Mouse (Mus musculus): ENCODE measurements around the gene Tmem183a. TPM values are rescaled to one million over a fixed set of nuclear protein-coding genes. Genes with fewer than 3 reads are reported as not detected.

Tmem183a gene
- total and polyA plus RNA-seq, 3 experiments, result 41.5 to 73.6 (median 61.1) TPM

DNA sequence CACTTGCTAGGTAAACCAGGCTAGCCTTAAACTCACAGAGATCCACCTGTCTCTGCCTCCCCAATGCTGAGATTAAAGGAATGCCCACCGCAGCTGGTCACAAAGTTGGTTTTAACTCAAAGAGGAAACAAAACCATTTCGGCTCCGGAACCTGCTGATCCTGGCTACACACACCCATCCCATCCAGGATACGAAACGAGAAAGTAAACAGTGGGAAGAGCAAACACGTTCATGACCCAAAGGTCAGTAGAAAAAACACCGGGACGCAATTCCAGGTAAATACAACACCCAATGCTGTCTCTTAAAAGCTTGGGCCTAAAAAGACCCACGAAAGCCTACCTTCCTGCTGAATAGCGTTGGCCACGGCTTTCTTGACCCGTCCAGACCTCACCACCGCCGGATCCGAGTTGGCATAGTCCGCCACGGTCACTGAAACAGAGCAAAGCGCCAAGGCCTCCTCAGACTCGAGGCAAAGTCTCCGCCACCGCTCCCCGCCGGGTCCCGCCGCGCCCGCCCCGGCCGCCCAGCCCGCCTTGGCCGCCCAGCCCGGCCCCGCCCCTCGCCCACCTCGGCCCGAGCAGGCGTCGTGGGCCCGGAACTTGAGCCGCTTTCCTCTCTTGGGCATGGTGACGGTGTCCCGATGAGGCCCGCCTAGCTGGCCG is 453 bp downstream of the Tmem183a start:
- H3K27ac ChIP-seq (ENCODE audit: insufficient read depth, low read depth), result no peak overlapping the region
- H3K9ac ChIP-seq (ENCODE audit: insufficient read depth, low read depth), result peak overlapping the region; percentile 92
- H3K36me3 ChIP-seq (replicated peaks in 1 of 2; ENCODE audit: control insufficient read depth in 1 of 2, insufficient read depth in 1 of 2, low read length in 1 of 2), result peaks cover 18 to 36% of the 10 kb centered on the region in 2 experiments
- peak; percentile 12 for DNase-seq (ENCODE audit: extremely low read depth)
- TF ChIP-seq HCFC1 (IDR thresholded peaks at IDR 0.05; ENCODE audit: low read depth, low read length) (no peak), IRF4 (IDR thresholded peaks at IDR 0.05; ENCODE audit: low read depth, low read length) (no peak), SIN3A (IDR thresholded peaks at IDR 0.05; ENCODE audit: low read length) (no peak), MYC (IDR thresholded peaks at IDR 0.05; ENCODE audit: low read depth, low read length) (no peak), ZC3H11A (IDR thresholded peaks at IDR 0.05; ENCODE audit: low read depth, low read length) (no peak), POLR2A (IDR thresholded peaks at IDR 0.05; ENCODE audit: low read depth, low read length) (no peak), POLR2AphosphoS2 (IDR thresholded peaks at IDR 0.05; ENCODE audit: low read depth, low read length) (no peak), TBP (conservative IDR thresholded peaks at IDR 0.05; ENCODE audit: low read depth, low read length) (no peak), NELFE (IDR thresholded peaks at IDR 0.05; ENCODE audit: low read depth, low read length) (no peak), ETS1 (conservative IDR thresholded peaks at IDR 0.05; ENCODE audit: low read depth, low read length) (no peak), USF1 (IDR thresholded peaks at IDR 0.05; ENCODE audit: low read depth, low read length) (no peak), CHD1 (IDR thresholded peaks at IDR 0.05; ENCODE audit: low read depth, low read length) (no peak), MAZ (IDR thresholded peaks at IDR 0.05; ENCODE audit: low read depth, low read length) (no peak), KAT2A (IDR thresholded peaks at IDR 0.05; ENCODE audit: insufficient replicate concordance, low read length) (no peak)
- H3K79me2 ChIP-seq (replicated peaks; ENCODE audit: control insufficient read depth, extremely low read depth, insufficient read depth, poor library complexity, severe bottlenecking), result peaks cover 25% of the 10 kb centered on the region
- peak overlapping the region; percentile 85 to 99 (median 89) for H3K4me3 ChIP-seq (replicated peaks in 1 of 3; ENCODE audit: low read depth in 2 of 3, low read length in 2 of 3, poor library complexity in 1 of 3)
- H3K4me1 ChIP-seq (ENCODE audit: control insufficient read depth in 1 of 2, insufficient read depth in 2 of 2), result peaks cover 2 to 17% of the 10 kb centered on the region in 2 experiments; a peak in 3 of 4 replicates
- no peaks in the 10 kb centered on the region for H3K9me3 ChIP-seq (replicated peaks; ENCODE audit: low read length)
- in situ Hi-C loops (cut with MboI; ENCODE audit: low pct_ligation_motif_present, low pct_unique_long_range_greater_than_20kb, low sequenced_read_pairs), result no loop called here
- no peaks in the 10 kb centered on the region for H3K27me3 ChIP-seq (replicated peaks)
- H3K4me2 ChIP-seq (ENCODE audit: insufficient read depth, low read depth, poor library complexity, severe bottlenecking), result peak overlapping the region; percentile 98
- dilution Hi-C loops (cut with MboI; ENCODE audit: extremely low pct_ligation_motif_present, extremely low pct_unique_long_range_greater_than_20kb, low sequenced_read_pairs), result no loop called here

GRCm38 (mm10) chr1:134360656-134361055 is 1.1 kb downstream of the Tmem183a start:
- Histone ChIP-seq H3K36me3 (replicated peaks in 1 of 2; ENCODE audit: control insufficient read depth in 1 of 2, insufficient read depth in 1 of 2, low read length in 1 of 2) (peaks cover 25 to 42% of the 10 kb centered on the region in 2 experiments), H3K79me2 (replicated peaks; ENCODE audit: control insufficient read depth, extremely low read depth, insufficient read depth, poor library complexity, severe bottlenecking) (peaks cover 28% of the 10 kb centered on the region), H3K4me3 (replicated peaks in 1 of 3; ENCODE audit: low read depth in 2 of 3, low read length in 2 of 3, poor library complexity in 1 of 3) (peak overlapping the region; percentile 85 to 99 (median 89)), H3K4me2 (ENCODE audit: insufficient read depth, low read depth, poor library complexity, severe bottlenecking) (peak overlapping the region; percentile 98), H3K9ac (ENCODE audit: insufficient read depth, low read depth) (peak overlapping the region; percentile 92), H3K4me1 (ENCODE audit: control insufficient read depth in 1 of 2, insufficient read depth in 2 of 2) (peaks cover 2 to 17% of the 10 kb centered on the region in 2 experiments; a peak in 3 of 4 replicates), H3K27ac (ENCODE audit: insufficient read depth, low read depth) (no peak overlapping the region), H3K27me3 (replicated peaks) (no peaks in the 10 kb centered on the region), H3K9me3 (replicated peaks; ENCODE audit: low read length) (no peaks in the 10 kb centered on the region)
- in situ Hi-C loops (cut with MboI; ENCODE audit: low pct_ligation_motif_present, low pct_unique_long_range_greater_than_20kb, low sequenced_read_pairs), result no loop called here
- TF ChIP-seq MXI1 (IDR thresholded peaks at IDR 0.05; ENCODE audit: low read depth, low read length) (no peak), NRF1 (IDR thresholded peaks at IDR 0.05; ENCODE audit: low read depth, low read length) (no peak), UBTF (IDR thresholded peaks at IDR 0.05; ENCODE audit: low read depth, low read length) (no peak), ZMIZ1 (IDR thresholded peaks at IDR 0.05; ENCODE audit: low read depth, low read length) (no peak), ZKSCAN1 (IDR thresholded peaks at IDR 0.05; ENCODE audit: borderline replicate concordance, low read depth, low read length) (no peak), HCFC1 (IDR thresholded peaks at IDR 0.05; ENCODE audit: low read depth, low read length) (no peak)
- dilution Hi-C loops (cut with MboI; ENCODE audit: extremely low pct_ligation_motif_present, extremely low pct_unique_long_range_greater_than_20kb, low sequenced_read_pairs), result no loop called here
- no peak for DNase-seq (ENCODE audit: extremely low read depth)

All from CH12.LX (cell line).